Mouse (Mus musculus) T-helper 17 cell (primary cell): Measurements from ENCODE around the gene Ccdc92b.

ENCODE experiments used
- in situ Hi-C, 2 experiments: fragments of 300-600 bp; cut with MboI, MseI; formaldehyde crosslinking; loops; 1 replicate in 1 of 2; 2 replicates in 1 of 2; pipeline ENCODE4 v1.15.1; 2025; ENCODE audit warnings: high pct_unique_total_duplicates in 2 of 2

The Ccdc92b gene

GRCm38 (mm10) chr11:74611437-74611836 lies 8.0 kb upstream of the Ccdc92b start:
- in situ Hi-C loops, result no loop called here

GRCm38 (mm10) chr11:74613428-74613827 lies 6.0 kb upstream of the Ccdc92b start:
- in situ Hi-C loops, result no loop called here

GRCm38 (mm10) chr11:74615571-74615970 lies 3.8 kb upstream of the Ccdc92b start:
- in situ Hi-C loops, result no loop called here

- in situ Hi-C loops, result no loop called here
These were observed 523 bp downstream of the Ccdc92b start for GRCm38 (mm10) chr11:74619956-74620300.

- in situ Hi-C loops, result no loop called here
These were observed 2.7 kb downstream of the Ccdc92b start for GRCm38 (mm10) chr11:74621974-74622669.

- in situ Hi-C loops, result no loop called here
These were observed 4.3 kb downstream of the Ccdc92b start for GRCm38 (mm10) chr11:74623693-74624092.

GRCm38 (mm10) chr11:74625333-74625732 lies 5.9 kb downstream of the Ccdc92b start:
- in situ Hi-C loops, result no loop called here

- in situ Hi-C loops, result no loop called here
These were observed 8.1 kb downstream of the Ccdc92b start for GRCm38 (mm10) chr11:74627481-74627880.

GRCm38 (mm10) chr11:74631880-74632789 lies 12.7 kb downstream of the Ccdc92b start:
- in situ Hi-C loops, result no loop called here

- in situ Hi-C loops, result no loop called here
These were observed 15.3 kb downstream of the Ccdc92b start for GRCm38 (mm10) chr11:74634490-74635275.

- in situ Hi-C loops, result no loop called here
These were observed 18.1 kb downstream of the Ccdc92b start for GRCm38 (mm10) chr11:74637486-74637885.

GRCm38 (mm10) chr11:74637971-74638790 lies 18.8 kb downstream of the Ccdc92b start:
- in situ Hi-C loops, result no loop called here

- in situ Hi-C loops, result no loop called here
These were observed 19.5 kb downstream of the Ccdc92b start for GRCm38 (mm10) chr11:74638791-74639411.

- in situ Hi-C loops, result no loop called here
These were observed 20.2 kb downstream of the Ccdc92b start for GRCm38 (mm10) chr11:74639628-74640027.

- in situ Hi-C loops, result no loop called here
These were observed 28.6 kb downstream of the Ccdc92b start for GRCm38 (mm10) chr11:74647966-74648365.

- in situ Hi-C loops, result no loop called here
These were observed 29.3 kb downstream of the Ccdc92b start for GRCm38 (mm10) chr11:74648676-74649075.

- in situ Hi-C loops, result no loop called here
These were observed 29.8 kb downstream of the Ccdc92b start, which contains the start of gene Cluh for GRCm38 (mm10) chr11:74649095-74649646. Gene Cluh (plus strand): TSS chr11:74649495.

GRCm38 (mm10) chr11:74649647-74650551 lies 30.5 kb downstream of the Ccdc92b start:
- in situ Hi-C loops, result no loop called here

- in situ Hi-C loops, result no loop called here
These were observed 31.2 kb downstream of the Ccdc92b start for GRCm38 (mm10) chr11:74650576-74651100.
